Mouse (Mus musculus): Measurements from ENCODE around the gene Miox. TPM values are rescaled to one million over a fixed set of nuclear protein-coding genes. Genes with fewer than 3 reads are reported as not detected.

Miox gene
- polyA plus RNA-seq, 1 experiment from 2014 or later, result 0.66 TPM

DNA sequence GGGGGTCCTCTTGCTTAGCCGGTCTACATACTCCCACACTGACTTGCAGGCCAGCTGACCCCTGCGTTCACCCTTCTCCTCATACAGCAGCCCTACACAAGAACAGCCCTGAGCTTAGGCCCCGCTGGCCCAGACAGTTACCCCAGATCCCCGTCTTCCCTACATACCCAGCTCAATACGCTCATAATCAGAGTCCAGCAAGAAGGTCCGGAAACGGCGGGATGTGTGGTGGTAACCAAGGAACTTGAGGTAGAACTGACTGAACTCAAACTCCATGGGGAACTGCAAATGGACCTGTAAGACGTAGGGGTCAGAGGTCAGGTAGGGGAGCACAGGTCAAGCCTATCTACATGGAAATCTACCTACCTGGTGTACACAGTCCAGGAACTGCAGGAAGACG, 40.4 kb upstream of the Miox start:
- Histone ChIP-seq H3K4me2 (ENCODE audit: low read depth, low read length) (no peak overlapping the region), H3K27me3 (ENCODE audit: control insufficient read depth, insufficient read depth, low read length) (no peaks in the 10 kb centered on the region), H3K9ac (ENCODE audit: low read length) (no peak overlapping the region), H3K9me3 (replicated peaks; ENCODE audit: control insufficient read depth, low read length) (no peaks in the 10 kb centered on the region), H3K4me1 (ENCODE audit: control insufficient read depth, insufficient read depth, low read length) (0 out of 2 replicates have a peak, but pooled peaks cover 7% of the 10 kb centered on the region), H3K4me3 (replicated peaks; ENCODE audit: low read length) (no peak overlapping the region), H3K36me3 (ENCODE audit: control insufficient read depth, insufficient read depth, low read length) (peaks cover 36% of the 10 kb centered on the region), H3K27ac (ENCODE audit: low read length) (no peak overlapping the region)
- no peak for ATAC-seq (ENCODE audit: insufficient read depth, low FRiP score)
- WGBS, result 92% methylated on average over 10 of the region's 10 CpGs

- Histone ChIP-seq H3K27ac (ENCODE audit: low read length) (no peak overlapping the region), H3K36me3 (ENCODE audit: control insufficient read depth, insufficient read depth, low read length) (peaks cover 41% of the 10 kb centered on the region)
These were observed 38.5 kb upstream of the Miox start for GRCm38 (mm10) chr15:89295580-89296165.

DNA sequence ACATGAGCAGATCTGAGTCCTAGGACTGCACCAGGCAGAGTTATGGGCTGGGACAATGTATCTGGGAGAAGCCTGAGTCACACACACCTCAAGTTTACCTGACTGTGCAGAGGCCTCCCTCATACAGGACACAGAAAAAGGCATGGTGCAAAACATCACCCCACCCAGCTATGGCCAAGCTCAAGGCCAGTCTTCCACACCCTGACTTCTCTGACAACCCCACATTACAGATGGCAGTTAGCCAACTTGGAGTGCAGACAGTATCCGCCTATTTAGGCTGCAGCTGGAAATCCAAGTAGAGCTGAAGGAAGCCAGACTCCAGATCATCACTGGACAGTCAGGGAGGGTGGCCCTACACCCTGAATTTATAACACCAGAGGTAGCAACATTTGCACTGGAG, 37.7 kb upstream of the Miox start:
- Histone ChIP-seq H3K4me3 (replicated peaks; ENCODE audit: low read length) (no peak overlapping the region), H3K9me3 (replicated peaks; ENCODE audit: control insufficient read depth, low read length) (no peaks in the 10 kb centered on the region), H3K27ac (ENCODE audit: low read length) (no peak overlapping the region; the same call in 1 of the 2 replicates), H3K27me3 (ENCODE audit: control insufficient read depth, insufficient read depth, low read length) (no peaks in the 10 kb centered on the region), H3K4me2 (ENCODE audit: low read depth, low read length) (no peak overlapping the region), H3K36me3 (ENCODE audit: control insufficient read depth, insufficient read depth, low read length) (peaks cover 42% of the 10 kb centered on the region), H3K4me1 (ENCODE audit: control insufficient read depth, insufficient read depth, low read length) (0 out of 2 replicates have a peak, but pooled peaks cover 7% of the 10 kb centered on the region), H3K9ac (ENCODE audit: low read length) (no peak overlapping the region)
- 33% methylated on average over 1 of the region's 1 CpGs for WGBS
- peak; percentile 52; the same call in 1 of the 2 replicates for ATAC-seq (ENCODE audit: insufficient read depth, low FRiP score)

More at GRCm38 (mm10) chr15:89295580-89296165, 38.5 kb upstream of the Miox start:
- ATAC-seq (ENCODE audit: insufficient read depth, low FRiP score), result no peak
- Histone ChIP-seq H3K9ac (ENCODE audit: low read length) (no peak overlapping the region), H3K4me1 (ENCODE audit: control insufficient read depth, insufficient read depth, low read length) (0 out of 2 replicates have a peak, but pooled peaks cover 7% of the 10 kb centered on the region), H3K4me3 (replicated peaks; ENCODE audit: low read length) (no peak overlapping the region), H3K27me3 (ENCODE audit: control insufficient read depth, insufficient read depth, low read length) (no peaks in the 10 kb centered on the region), H3K4me2 (ENCODE audit: low read depth, low read length) (no peak overlapping the region), H3K9me3 (replicated peaks; ENCODE audit: control insufficient read depth, low read length) (no peaks in the 10 kb centered on the region)
- 82% methylated on average over 8 of the region's 8 CpGs for WGBS

DNA sequence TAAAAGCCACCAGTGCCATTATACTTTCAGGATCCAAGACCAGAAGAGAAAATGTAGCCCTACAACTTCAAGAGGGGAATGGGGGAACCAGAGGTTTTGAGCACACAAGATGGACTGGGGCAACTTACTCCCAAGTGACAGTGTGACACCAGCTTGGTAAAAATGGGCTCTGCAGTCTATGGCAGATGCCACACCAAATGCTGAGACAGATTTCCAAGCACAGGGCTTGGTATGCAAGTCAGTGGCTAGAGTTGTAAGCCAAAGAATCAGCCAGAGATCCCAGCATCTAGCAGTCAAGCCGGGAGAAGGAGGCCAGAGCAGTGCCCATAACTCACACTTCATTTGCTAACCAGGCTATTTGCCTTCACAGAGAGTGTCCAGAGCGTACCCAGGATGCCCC, 36.5 kb upstream of the Miox start:
- H3K4me3 ChIP-seq (replicated peaks; ENCODE audit: low read length), result no peak overlapping the region
- no peaks in the 10 kb centered on the region for H3K9me3 ChIP-seq (replicated peaks; ENCODE audit: control insufficient read depth, low read length)
- 97% methylated on average over 2 of the region's 2 CpGs for WGBS
- no peak overlapping the region for H3K9ac ChIP-seq (ENCODE audit: low read length)
- H3K4me1 ChIP-seq (ENCODE audit: control insufficient read depth, insufficient read depth, low read length), result 0 out of 2 replicates have a peak, but pooled peaks cover 7% of the 10 kb centered on the region
- peaks cover 42% of the 10 kb centered on the region for H3K36me3 ChIP-seq (ENCODE audit: control insufficient read depth, insufficient read depth, low read length)
- ATAC-seq (ENCODE audit: insufficient read depth, low FRiP score), result no peak
- no peaks in the 10 kb centered on the region for H3K27me3 ChIP-seq (ENCODE audit: control insufficient read depth, insufficient read depth, low read length)
- H3K27ac ChIP-seq (ENCODE audit: low read length), result no peak overlapping the region
- H3K4me2 ChIP-seq (ENCODE audit: low read depth, low read length), result no peak overlapping the region

- Histone ChIP-seq H3K27me3 (ENCODE audit: control insufficient read depth, insufficient read depth, low read length) (no peaks in the 10 kb centered on the region), H3K27ac (ENCODE audit: low read length) (no peak overlapping the region), H3K4me3 (replicated peaks; ENCODE audit: low read length) (no peak overlapping the region), H3K36me3 (ENCODE audit: control insufficient read depth, insufficient read depth, low read length) (peaks cover 45% of the 10 kb centered on the region), H3K4me2 (ENCODE audit: low read depth, low read length) (no peak overlapping the region), H3K9me3 (replicated peaks; ENCODE audit: control insufficient read depth, low read length) (no peaks in the 10 kb centered on the region), H3K4me1 (ENCODE audit: control insufficient read depth, insufficient read depth, low read length) (0 out of 2 replicates have a peak, but pooled peaks cover 7% of the 10 kb centered on the region), H3K9ac (ENCODE audit: low read length) (no peak overlapping the region)
- no peak for ATAC-seq (ENCODE audit: insufficient read depth, low FRiP score)
- WGBS, result 88% methylated on average over 13 of the region's 13 CpGs
These were observed 34.0 kb upstream of the Miox start for GRCm38 (mm10) chr15:89300180-89300579.

DNA sequence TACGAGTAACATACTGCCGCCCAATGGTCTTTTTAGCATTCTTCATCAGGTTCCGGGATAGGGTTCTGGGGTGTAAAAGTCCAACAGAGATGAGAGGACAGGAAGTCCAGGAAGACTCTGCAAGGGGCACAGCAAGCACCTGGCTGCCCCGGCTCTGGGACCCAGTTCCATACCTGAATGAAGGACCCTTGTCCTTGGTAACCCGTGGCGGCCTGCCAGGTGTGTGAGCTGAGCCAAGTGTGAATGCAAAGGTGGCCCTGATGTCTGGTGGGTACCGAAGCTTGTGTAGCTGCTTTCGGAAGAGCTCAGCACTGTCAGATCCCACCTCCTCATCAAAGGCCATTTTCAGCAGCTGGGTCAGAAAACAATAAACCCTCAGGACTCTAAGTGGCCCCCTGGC, 33.6 kb upstream of the Miox start:
- H3K4me1 ChIP-seq (ENCODE audit: control insufficient read depth, insufficient read depth, low read length), result 0 out of 2 replicates have a peak, but pooled peaks cover 7% of the 10 kb centered on the region
- H3K36me3 ChIP-seq (ENCODE audit: control insufficient read depth, insufficient read depth, low read length), result peaks cover 49% of the 10 kb centered on the region

GRCm38 (mm10) chr15:89305966-89306365, 28.2 kb upstream of the Miox start:
- H3K4me2 ChIP-seq (ENCODE audit: low read depth, low read length), result no peak overlapping the region
- no peaks in the 10 kb centered on the region for H3K27me3 ChIP-seq (ENCODE audit: control insufficient read depth, insufficient read depth, low read length)
- ATAC-seq (ENCODE audit: insufficient read depth, low FRiP score), result no peak
- H3K27ac ChIP-seq (ENCODE audit: low read length), result no peak overlapping the region
- WGBS, result 89% methylated on average over 1 of the region's 1 CpGs
- H3K9me3 ChIP-seq (replicated peaks; ENCODE audit: control insufficient read depth, low read length), result no peaks in the 10 kb centered on the region
- no peak overlapping the region for H3K4me3 ChIP-seq (replicated peaks; ENCODE audit: low read length)
- H3K36me3 ChIP-seq (ENCODE audit: control insufficient read depth, insufficient read depth, low read length), result peaks cover 34% of the 10 kb centered on the region
- no peak overlapping the region for H3K9ac ChIP-seq (ENCODE audit: low read length)
- H3K4me1 ChIP-seq (ENCODE audit: control insufficient read depth, insufficient read depth, low read length), result peaks cover 7% of the 10 kb centered on the region; the same call in 1 of the 2 replicates

More for the DNA sequence above, 33.6 kb upstream of the Miox start:
- Histone ChIP-seq H3K27ac (ENCODE audit: low read length) (no peak overlapping the region), H3K4me3 (replicated peaks; ENCODE audit: low read length) (no peak overlapping the region), H3K9me3 (replicated peaks; ENCODE audit: control insufficient read depth, low read length) (no peaks in the 10 kb centered on the region), H3K27me3 (ENCODE audit: control insufficient read depth, insufficient read depth, low read length) (no peaks in the 10 kb centered on the region), H3K4me2 (ENCODE audit: low read depth, low read length) (no peak overlapping the region), H3K9ac (ENCODE audit: low read length) (no peak overlapping the region)
- no peak for ATAC-seq (ENCODE audit: insufficient read depth, low FRiP score)
- 94% methylated on average over 8 of the region's 8 CpGs for WGBS

DNA sequence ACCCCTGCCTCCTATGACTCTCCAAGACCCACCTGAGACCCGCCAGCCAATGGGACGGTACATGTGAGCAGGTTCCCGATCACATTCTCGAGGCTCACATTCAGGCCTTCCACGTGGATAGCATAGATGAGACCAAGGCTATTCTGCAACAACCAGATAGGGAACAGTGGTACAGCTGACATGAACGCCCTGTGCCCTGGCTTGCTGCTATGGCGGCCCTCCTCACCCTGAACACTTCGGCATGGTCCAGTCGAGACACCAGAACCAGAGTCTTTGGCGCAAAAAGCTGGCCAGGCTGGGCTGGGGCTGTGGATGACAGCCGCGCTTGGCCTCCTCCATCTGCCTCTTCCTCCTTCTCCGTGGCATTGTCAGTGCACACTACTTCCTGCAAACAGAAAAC, 26.7 kb upstream of the Miox start:
- H3K9ac ChIP-seq (ENCODE audit: low read length), result no peak overlapping the region
- ATAC-seq (ENCODE audit: insufficient read depth, low FRiP score), result no peak
- WGBS, result 89% methylated on average over 13 of the region's 13 CpGs
- H3K36me3 ChIP-seq (ENCODE audit: control insufficient read depth, insufficient read depth, low read length), result peaks cover 25% of the 10 kb centered on the region
- peaks cover 7% of the 10 kb centered on the region; the same call in 1 of the 2 replicates for H3K4me1 ChIP-seq (ENCODE audit: control insufficient read depth, insufficient read depth, low read length)
- no peak overlapping the region for H3K4me2 ChIP-seq (ENCODE audit: low read depth, low read length)
- no peak overlapping the region for H3K27ac ChIP-seq (ENCODE audit: low read length)
- H3K4me3 ChIP-seq (replicated peaks; ENCODE audit: low read length), result no peak overlapping the region
- H3K9me3 ChIP-seq (replicated peaks; ENCODE audit: control insufficient read depth, low read length), result no peaks in the 10 kb centered on the region
- H3K27me3 ChIP-seq (ENCODE audit: control insufficient read depth, insufficient read depth, low read length), result no peaks in the 10 kb centered on the region

GRCm38 (mm10) chr15:89308406-89309139, 25.6 kb upstream of the Miox start:
- WGBS, result 81% methylated on average over 7 of the region's 7 CpGs
- Histone ChIP-seq H3K9me3 (replicated peaks; ENCODE audit: control insufficient read depth, low read length) (no peaks in the 10 kb centered on the region), H3K27me3 (ENCODE audit: control insufficient read depth, insufficient read depth, low read length) (no peaks in the 10 kb centered on the region), H3K4me1 (ENCODE audit: control insufficient read depth, insufficient read depth, low read length) (peaks cover 14% of the 10 kb centered on the region), H3K36me3 (ENCODE audit: control insufficient read depth, insufficient read depth, low read length) (peaks cover 18% of the 10 kb centered on the region; the same call in 1 of the 2 replicates), H3K9ac (ENCODE audit: low read length) (no peak overlapping the region), H3K27ac (ENCODE audit: low read length) (no peak overlapping the region), H3K4me3 (replicated peaks; ENCODE audit: low read length) (no peak overlapping the region), H3K4me2 (ENCODE audit: low read depth, low read length) (no peak overlapping the region)
- ATAC-seq (ENCODE audit: insufficient read depth, low FRiP score), result peak; percentile 30; the same call in 1 of the 2 replicates
